ENCODE assay signal across 10 mouse cellular contexts in genomic region chr1:164798471-164798922, GRCm38 (mm10). TPM values are rescaled to one million over a fixed set of nuclear protein-coding genes. Genes with fewer than 3 reads are reported as not detected.
DNase-seq lines count a peak whose midpoint lies in the region; ATAC-seq and TF ChIP-seq lines count a peak whose summit lies in the region.
"Had no signal": no experiment of that assay in that cellular context is flagged by ENCODE, and none has a peak within 500 bp of the region (broad histone marks: within the 10 kb centered on the region; RNA-seq: fewer than 3 reads in every experiment).

No protein-coding gene starts in this region.

- H3K36me3 ChIP-seq in forebrain, postnatal 0 days (ENCODE audit: insufficient read depth) = no peaks in the 10 kb centered on the region
- H3K36me3 ChIP-seq in forebrain, embryonic 12.5 days (replicated peaks) = no peaks in the 10 kb centered on the region
- no peaks in the 10 kb centered on the region for H3K36me3 ChIP-seq in heart, embryonic 13.5 days
- H3K36me3 ChIP-seq: liver, embryonic 15.5 days had no signal

- POLR2A ChIA-PET in Patski (lab: Charles Lee) = interaction anchor here (0.7 kb wide), 1 partner anchor 10 kb away, joined by 5 read pairs; no protein-coding TSS in a partner anchor

- CTCF ChIA-PET in Patski (lab: Charles Lee) = interaction anchor here (1.0 kb wide), 1 partner anchor 16 kb away, joined by 3 read pairs; no protein-coding TSS in a partner anchor

- ATAC-seq in forebrain, postnatal 0 days = no peak
- ATAC-seq in forebrain, embryonic 12.5 days (ENCODE audit: low FRiP score) = no peak
- ATAC-seq in Patski = peak; percentile 47
- ATAC-seq in heart, embryonic 13.5 days (ENCODE audit: extremely low read depth, insufficient number of reproducible peaks, low FRiP score, low TSS enrichment) = no peak
- no peak for ATAC-seq in activated CD4-positive, CD25-positive, alpha-beta regulatory T cell, adult 4 months

- DNase-seq in forebrain, postnatal 0 days = no peak
- DNase-seq in Patski (ENCODE audit: low read depth, low spot score) = no peak
- DNase-seq in lung, postnatal 10 days = peak; percentile 62
- DNase-seq in frontal cortex, postnatal 36 days (ENCODE audit: low spot score in 2 of 2) = no peak
- DNase-seq in right cerebral cortex, postnatal 25 days = no peak

- 77% methylated on average over 1 of the region's 1 CpGs for WGBS in forebrain, postnatal 0 days
- WGBS in forebrain, embryonic 12.5 days = 76% methylated on average over 1 of the region's 1 CpGs
- 24% methylated on average over 1 of the region's 1 CpGs for WGBS in heart, embryonic 13.5 days

- in situ Hi-C loops in Patski (cut with MboI; ENCODE audit: low pct_unique_long_range_greater_than_20kb) = no loop called here

- no peaks in the 10 kb centered on the region for H3K4me1 ChIP-seq in forebrain, postnatal 0 days (ENCODE audit: insufficient read depth)
- no peaks in the 10 kb centered on the region for H3K4me1 ChIP-seq in forebrain, embryonic 12.5 days
- H3K4me1 ChIP-seq in heart, embryonic 13.5 days = peaks cover 13% of the 10 kb centered on the region
- H3K4me1 ChIP-seq: liver, embryonic 15.5 days had no signal

- H3K4me3 ChIP-seq in forebrain, postnatal 0 days (ENCODE audit: low read depth, low read length) = no peak overlapping the region
- H3K4me3 ChIP-seq in forebrain, embryonic 12.5 days (replicated peaks) = no peak overlapping the region
- H3K4me3 ChIP-seq in heart, embryonic 13.5 days = no peak overlapping the region
- H3K4me3 ChIP-seq: liver, embryonic 15.5 days had no signal

- H3K27ac ChIP-seq in forebrain, postnatal 0 days (ENCODE audit: low read depth, low read length) = peak overlapping the region; percentile 59; the same call in 1 of the 2 replicates
- no peak overlapping the region for H3K27ac ChIP-seq in forebrain, embryonic 12.5 days
- peak overlapping the region; percentile 13; the same call in 1 of the 2 replicates for H3K27ac ChIP-seq in heart, embryonic 13.5 days (replicated peaks)
- H3K27ac ChIP-seq: liver, embryonic 15.5 days had no signal

- no peaks in the 10 kb centered on the region for H3K27me3 ChIP-seq in forebrain, postnatal 0 days (ENCODE audit: insufficient read depth, low read length)
- no peaks in the 10 kb centered on the region for H3K27me3 ChIP-seq in forebrain, embryonic 12.5 days
- H3K27me3 ChIP-seq in Patski = no peaks in the 10 kb centered on the region
- H3K27me3 ChIP-seq in heart, embryonic 13.5 days (replicated peaks) = no peaks in the 10 kb centered on the region
- H3K27me3 ChIP-seq: liver, embryonic 15.5 days had no signal

- no peak overlapping the region for H3K4me2 ChIP-seq in forebrain, postnatal 0 days (ENCODE audit: low read depth)
- no peak overlapping the region for H3K4me2 ChIP-seq in forebrain, embryonic 12.5 days
- H3K4me2 ChIP-seq in heart, embryonic 13.5 days = no peak overlapping the region
- H3K4me2 ChIP-seq: liver, embryonic 15.5 days had no signal

- no peaks in the 10 kb centered on the region for H3K9me3 ChIP-seq in forebrain, postnatal 0 days (ENCODE audit: low read length)
- no peaks in the 10 kb centered on the region for H3K9me3 ChIP-seq in forebrain, embryonic 12.5 days
- H3K9me3 ChIP-seq in heart, embryonic 13.5 days = no peaks in the 10 kb centered on the region
- H3K9me3 ChIP-seq: liver, embryonic 15.5 days had no signal

- no peak overlapping the region for H3K9ac ChIP-seq in forebrain, postnatal 0 days
- H3K9ac ChIP-seq in forebrain, embryonic 12.5 days = no peak overlapping the region
- H3K9ac ChIP-seq in heart, embryonic 13.5 days = 0 out of 2 replicates have a peak overlapping the region, but pooled peaks have one; percentile 29
- H3K9ac ChIP-seq: liver, embryonic 15.5 days had no signal

- no peak for TF ChIP-seq CTCF in forebrain, postnatal 0 days (IDR thresholded peaks at IDR 0.05; ENCODE audit: low read depth)
- no peak for TF ChIP-seq CTCF in Patski (IDR thresholded peaks at IDR 0.05)

RNA-seq across cellular contexts. Expression of gene Dpt, which starts 2.1 kb away (rescaled TPM):
- not detected in 2 replicates for total RNA-seq in forebrain, postnatal 0 days (2014; rRNA removed)
- polyA plus RNA-seq in forebrain, postnatal 0 days (2015; fragmentation: Nextera tagmentation; extraction: Ambion mirVana) = 0.26 and 0.40 TPM in 2 replicates
- polyA plus RNA-seq in forebrain, embryonic 12.5 days (2016; fragmentation: Nextera tagmentation; extraction: Ambion mirVana) = not detected in 2 replicates
- polyA plus RNA-seq in Patski (2021) = 0.04 TPM
- polyA plus RNA-seq in heart, embryonic 13.5 days (2015; fragmentation: Nextera tagmentation; extraction: Ambion mirVana) = 8.4 and 9.4 TPM in 2 replicates
- under 1 TPM; 0.57 to 0.83 TPM for polyA plus RNA-seq in activated CD4-positive, CD25-positive, alpha-beta regulatory T cell, adult 4 months (2017; shearing (Covaris generic))
- total RNA-seq: hematopoietic stem cell, adult 5-6 weeks had no signal
